Mouse (Mus musculus): ENCODE measurements around the gene Ttll11. TPM values are rescaled to one million over a fixed set of nuclear protein-coding genes. Genes with fewer than 3 reads are reported as not detected.

Gene Ttll11
- polyA plus RNA-seq, 1 experiment: 0.01 TPM

DNA sequence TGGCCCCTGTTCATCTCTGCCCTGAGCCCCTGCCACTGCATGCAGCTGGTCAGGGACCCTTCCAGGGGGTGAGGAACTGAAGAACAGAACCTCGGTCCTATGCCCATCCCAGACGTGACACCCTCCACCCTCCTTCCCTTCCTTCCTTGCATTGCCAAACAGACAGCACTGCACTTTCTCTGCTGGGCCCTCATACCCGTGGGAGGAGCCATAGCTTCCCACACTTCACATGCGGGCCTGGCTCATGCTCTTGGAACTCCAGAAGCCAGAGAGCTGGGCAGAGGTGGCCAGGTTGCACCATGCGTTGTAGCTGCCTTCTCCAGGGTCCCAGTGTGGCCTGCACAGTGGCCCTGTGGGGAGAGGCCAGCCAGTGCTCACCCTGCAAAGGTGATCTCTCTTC is 251.1 kb downstream of the Ttll11 start:
- no peak for TF ChIP-seq TAL1 (IDR thresholded peaks at IDR 0.05; ENCODE audit: low read length)
- no peak for TF ChIP-seq GATA1 (IDR thresholded peaks at IDR 0.05; ENCODE audit: low read length)
- no peak overlapping the region for H3K4me3 ChIP-seq (replicated peaks)
- H3K27me3 ChIP-seq (ENCODE audit: control insufficient read depth): no peaks in the 10 kb centered on the region
- peaks cover 5% of the 10 kb centered on the region for H3K4me1 ChIP-seq (ENCODE audit: control insufficient read depth)
- H3K9me3 ChIP-seq (ENCODE audit: control insufficient read depth, low read length): no peaks in the 10 kb centered on the region
- H3K36me3 ChIP-seq (ENCODE audit: control insufficient read depth): peaks cover 8% of the 10 kb centered on the region; the same call in 1 of the 2 replicates

DNA sequence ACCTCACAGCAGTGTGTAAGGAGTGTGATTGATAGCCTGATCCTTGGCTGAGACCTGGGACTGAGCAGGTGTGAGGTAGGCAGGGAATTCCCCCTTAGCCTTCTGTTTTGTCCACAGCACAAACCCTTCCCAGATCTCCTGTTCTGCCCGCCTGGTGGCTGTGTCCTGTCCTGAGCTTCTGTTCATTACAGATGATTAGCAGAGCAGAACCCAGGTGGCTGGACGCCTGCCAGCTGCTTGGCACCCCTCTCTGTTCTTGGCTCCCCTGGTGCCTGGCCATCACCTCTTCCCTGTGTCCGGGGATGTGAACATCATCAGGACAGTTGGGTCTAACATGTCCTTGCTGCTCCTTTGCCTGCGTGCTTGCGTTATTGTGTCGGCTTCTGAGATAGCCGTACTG is 256.0 kb downstream of the Ttll11 start:
- peaks cover 22% of the 10 kb centered on the region; the same call in 1 of the 2 replicates for H3K36me3 ChIP-seq (ENCODE audit: control insufficient read depth)
- H3K4me3 ChIP-seq (replicated peaks): no peak overlapping the region
- H3K9me3 ChIP-seq (ENCODE audit: control insufficient read depth, low read length): no peaks in the 10 kb centered on the region
- no peaks in the 10 kb centered on the region for H3K4me1 ChIP-seq (ENCODE audit: control insufficient read depth)
- H3K27me3 ChIP-seq (ENCODE audit: control insufficient read depth): no peaks in the 10 kb centered on the region
- TF ChIP-seq GATA1 (IDR thresholded peaks at IDR 0.05; ENCODE audit: low read length): no peak
- TF ChIP-seq TAL1 (IDR thresholded peaks at IDR 0.05; ENCODE audit: low read length): no peak

DNA sequence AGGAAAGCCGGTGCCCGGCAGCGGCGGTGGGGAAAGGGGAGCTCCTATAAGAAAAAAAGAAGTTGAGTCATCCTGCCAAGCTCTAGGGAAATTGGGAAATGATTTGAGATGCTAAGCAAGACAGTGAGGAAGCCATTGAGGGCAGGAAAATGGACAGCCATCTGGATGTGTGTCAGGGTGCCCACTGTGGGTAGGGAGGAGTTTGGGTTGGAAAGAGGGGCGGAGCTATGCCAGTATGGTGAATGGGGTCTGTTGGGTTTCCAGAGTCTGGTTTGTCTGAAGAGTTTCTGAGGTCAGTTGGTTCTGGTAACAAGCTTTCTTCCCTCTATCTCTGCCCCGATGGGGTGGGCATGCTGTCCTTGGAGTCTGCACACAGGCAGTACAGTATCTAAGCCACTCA is 256.4 kb downstream of the Ttll11 start:
- Histone ChIP-seq H3K4me1 (ENCODE audit: control insufficient read depth) (no peaks in the 10 kb centered on the region), H3K9me3 (ENCODE audit: control insufficient read depth, low read length) (no peaks in the 10 kb centered on the region), H3K27me3 (ENCODE audit: control insufficient read depth) (no peaks in the 10 kb centered on the region), H3K36me3 (ENCODE audit: control insufficient read depth) (peaks cover 19% of the 10 kb centered on the region; the same call in 1 of the 2 replicates), H3K4me3 (replicated peaks) (no peak overlapping the region)
- no peak for TF ChIP-seq TAL1 (IDR thresholded peaks at IDR 0.05; ENCODE audit: low read length)
- TF ChIP-seq GATA1 (IDR thresholded peaks at IDR 0.05; ENCODE audit: low read length): no peak

DNA sequence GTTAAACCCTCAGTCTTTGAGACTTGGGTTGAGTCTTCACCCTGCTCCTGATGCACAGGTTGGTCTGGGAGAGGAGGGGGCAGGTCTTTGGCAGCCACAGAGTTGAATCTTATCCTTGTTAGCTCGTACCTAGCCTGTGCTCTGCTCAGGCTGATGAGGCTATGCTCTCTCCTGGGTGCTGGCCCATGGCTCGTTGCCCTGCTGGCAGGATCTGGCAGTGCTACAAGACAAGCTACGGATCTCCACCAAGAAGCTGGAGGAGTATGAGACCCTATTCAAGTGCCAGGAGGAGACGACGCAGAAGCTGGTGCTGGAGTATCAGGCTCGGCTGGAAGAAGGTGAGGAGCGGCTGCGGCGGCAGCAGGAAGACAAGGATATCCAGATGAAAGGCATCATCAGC is 256.9 kb downstream of the Ttll11 start:
- Histone ChIP-seq H3K9me3 (ENCODE audit: control insufficient read depth, low read length) (no peaks in the 10 kb centered on the region), H3K27me3 (ENCODE audit: control insufficient read depth) (no peaks in the 10 kb centered on the region), H3K4me3 (replicated peaks) (no peak overlapping the region), H3K4me1 (ENCODE audit: control insufficient read depth) (no peaks in the 10 kb centered on the region), H3K36me3 (ENCODE audit: control insufficient read depth) (peaks cover 15% of the 10 kb centered on the region; the same call in 1 of the 2 replicates)
- TF ChIP-seq GATA1 (IDR thresholded peaks at IDR 0.05; ENCODE audit: low read length): no peak
- no peak for TF ChIP-seq TAL1 (IDR thresholded peaks at IDR 0.05; ENCODE audit: low read length)

DNA sequence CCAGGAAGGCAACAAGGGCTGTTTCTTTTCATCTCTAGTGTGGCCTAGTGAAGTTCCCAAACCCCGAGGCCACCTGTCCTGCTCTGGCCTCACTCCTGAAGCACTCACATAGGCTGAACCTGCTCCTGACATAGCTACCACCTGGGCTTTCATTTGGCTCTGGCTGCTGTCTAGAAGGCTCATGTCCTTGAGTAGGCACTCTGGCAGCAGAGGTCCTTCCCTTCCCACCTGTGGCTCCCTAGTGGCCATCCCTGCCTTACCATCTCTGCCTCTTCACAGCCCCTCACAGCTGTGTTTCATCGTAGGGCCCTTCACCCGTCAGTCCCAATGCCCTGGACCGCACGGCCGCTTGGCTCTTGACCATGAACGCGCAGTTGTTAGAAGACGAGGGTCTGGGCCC is 258.8 kb downstream of the Ttll11 start:
- H3K36me3 ChIP-seq (ENCODE audit: control insufficient read depth): peaks cover 15% of the 10 kb centered on the region; the same call in 1 of the 2 replicates
- H3K9me3 ChIP-seq (ENCODE audit: control insufficient read depth, low read length): no peaks in the 10 kb centered on the region
- no peaks in the 10 kb centered on the region; the same call in 1 of the 2 replicates for H3K4me1 ChIP-seq (ENCODE audit: control insufficient read depth)
- no peak for TF ChIP-seq TAL1 (IDR thresholded peaks at IDR 0.05; ENCODE audit: low read length)
- no peak for TF ChIP-seq GATA1 (IDR thresholded peaks at IDR 0.05; ENCODE audit: low read length)
- no peaks in the 10 kb centered on the region for H3K27me3 ChIP-seq (ENCODE audit: control insufficient read depth)
- no peak overlapping the region for H3K4me3 ChIP-seq (replicated peaks)

DNA sequence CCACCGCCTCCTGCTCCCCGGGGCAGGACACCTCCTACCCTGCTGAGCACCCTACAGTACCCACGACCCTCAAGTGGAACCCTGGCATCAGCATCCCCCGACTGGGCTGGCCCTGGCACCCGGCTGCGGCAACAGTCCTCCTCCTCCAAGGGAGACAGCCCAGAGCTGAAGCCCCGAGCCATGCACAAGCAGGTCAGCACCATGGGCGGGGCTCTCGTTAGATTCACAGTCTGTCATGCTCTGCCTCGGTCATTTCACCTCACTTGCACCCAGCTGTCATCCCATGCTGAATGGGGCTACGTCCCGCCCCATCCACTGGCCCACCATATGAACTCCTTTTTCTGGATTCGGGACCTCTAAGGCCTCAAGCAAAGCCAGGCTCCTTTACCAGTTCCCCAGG is 259.2 kb downstream of the Ttll11 start:
- TF ChIP-seq GATA1 (IDR thresholded peaks at IDR 0.05; ENCODE audit: low read length): no peak
- H3K4me1 ChIP-seq (ENCODE audit: control insufficient read depth): no peaks in the 10 kb centered on the region; the same call in 1 of the 2 replicates
- no peak overlapping the region for H3K4me3 ChIP-seq (replicated peaks)
- no peaks in the 10 kb centered on the region for H3K27me3 ChIP-seq (ENCODE audit: control insufficient read depth)
- H3K36me3 ChIP-seq (ENCODE audit: control insufficient read depth): peaks cover 15% of the 10 kb centered on the region; the same call in 1 of the 2 replicates
- H3K9me3 ChIP-seq (ENCODE audit: control insufficient read depth, low read length): no peaks in the 10 kb centered on the region

DNA sequence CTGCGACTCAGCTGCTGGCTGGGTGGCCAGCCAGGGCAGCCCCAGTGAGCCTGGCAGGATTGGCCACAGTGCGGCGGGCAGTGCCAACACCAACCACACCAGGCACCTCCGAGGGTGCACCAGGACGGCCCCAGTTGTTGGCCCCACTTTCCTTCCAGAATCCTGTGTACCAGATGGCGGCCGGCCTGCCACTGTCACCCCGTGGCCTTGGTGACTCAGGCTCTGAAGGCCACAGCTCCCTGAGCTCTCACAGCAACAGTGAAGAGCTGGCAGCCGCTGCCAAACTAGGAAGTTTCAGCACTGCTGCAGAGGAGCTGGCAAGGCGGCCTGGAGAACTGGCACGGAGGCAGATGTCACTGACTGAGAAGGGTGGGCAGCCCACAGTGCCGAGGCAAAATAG is 259.6 kb downstream of the Ttll11 start:
- no peaks in the 10 kb centered on the region for H3K9me3 ChIP-seq (ENCODE audit: control insufficient read depth, low read length)
- H3K4me3 ChIP-seq (replicated peaks): no peak overlapping the region
- TF ChIP-seq TAL1 (IDR thresholded peaks at IDR 0.05; ENCODE audit: low read length) (no peak), GATA1 (IDR thresholded peaks at IDR 0.05; ENCODE audit: low read length) (no peak)
- H3K27me3 ChIP-seq (ENCODE audit: control insufficient read depth): no peaks in the 10 kb centered on the region
- no peaks in the 10 kb centered on the region; the same call in 1 of the 2 replicates for H3K4me1 ChIP-seq (ENCODE audit: control insufficient read depth)
- peaks cover 15% of the 10 kb centered on the region; the same call in 1 of the 2 replicates for H3K36me3 ChIP-seq (ENCODE audit: control insufficient read depth)

DNA sequence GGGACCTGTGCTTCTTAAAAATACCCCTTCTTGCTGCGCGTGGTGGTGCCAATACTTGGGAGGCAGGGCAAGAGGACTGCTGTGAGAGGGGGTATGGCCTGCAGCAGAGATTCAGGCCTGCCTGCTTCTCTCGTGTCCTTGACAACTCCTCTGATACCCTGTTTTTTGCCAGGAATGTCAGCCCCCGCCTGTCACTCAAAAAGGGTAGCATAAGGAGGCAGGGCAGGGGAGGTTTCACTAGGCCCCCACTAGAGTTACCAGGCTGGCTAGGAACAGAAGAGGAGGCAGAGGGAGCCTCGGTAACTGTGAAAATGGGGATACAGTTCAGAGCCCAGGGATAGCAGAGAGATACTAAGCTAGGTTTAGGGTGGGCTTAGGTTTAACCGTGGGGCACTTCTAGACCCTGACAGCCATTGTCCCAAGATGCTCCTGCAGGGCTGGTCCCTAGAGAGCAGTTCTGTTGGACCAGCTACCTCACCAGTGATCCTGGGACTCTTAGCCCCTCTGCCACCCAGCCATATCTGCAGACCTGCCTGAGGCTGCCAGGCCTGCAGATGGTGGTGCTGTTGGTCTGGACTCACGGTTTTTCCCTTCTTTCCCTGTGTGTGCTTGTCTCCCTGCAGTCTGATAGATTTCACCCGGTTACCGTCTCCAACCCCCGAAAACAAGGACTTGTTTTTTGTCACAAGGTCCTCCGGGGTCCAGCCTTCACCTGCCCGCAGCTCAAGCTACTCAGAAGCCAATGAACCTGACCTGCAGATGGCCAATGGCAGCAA is 260.3 kb downstream of the Ttll11 start:
- H3K36me3 ChIP-seq (ENCODE audit: control insufficient read depth): peaks cover 15% of the 10 kb centered on the region; the same call in 1 of the 2 replicates
- TF ChIP-seq GATA1 (IDR thresholded peaks at IDR 0.05; ENCODE audit: low read length): no peak
- no peak for TF ChIP-seq TAL1 (IDR thresholded peaks at IDR 0.05; ENCODE audit: low read length)
- no peaks in the 10 kb centered on the region for H3K27me3 ChIP-seq (ENCODE audit: control insufficient read depth)
- no peaks in the 10 kb centered on the region; the same call in 1 of the 2 replicates for H3K4me1 ChIP-seq (ENCODE audit: control insufficient read depth)
- H3K9me3 ChIP-seq (ENCODE audit: control insufficient read depth, low read length): no peaks in the 10 kb centered on the region
- H3K4me3 ChIP-seq (replicated peaks): no peak overlapping the region

DNA sequence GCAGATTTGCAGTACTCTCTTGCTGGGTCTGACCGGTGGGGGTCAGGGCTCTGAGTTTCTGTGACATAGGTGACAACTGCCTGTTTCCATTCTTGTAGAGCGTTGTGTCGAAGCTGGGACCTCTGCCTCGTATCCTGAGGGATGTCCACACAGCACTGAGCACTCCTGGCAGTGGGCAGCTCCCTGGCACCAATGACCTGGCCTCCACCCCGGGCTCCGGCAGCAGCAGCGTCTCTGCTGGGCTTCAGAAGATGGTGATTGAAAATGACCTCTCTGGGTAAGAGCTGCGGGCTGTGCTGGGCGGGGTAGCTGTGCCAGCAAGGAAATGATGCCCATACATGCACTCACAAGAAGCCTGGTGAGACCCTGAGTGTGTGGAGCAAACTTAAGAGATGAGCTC is 261.1 kb downstream of the Ttll11 start:
- TF ChIP-seq TAL1 (IDR thresholded peaks at IDR 0.05; ENCODE audit: low read length) (no peak), GATA1 (IDR thresholded peaks at IDR 0.05; ENCODE audit: low read length) (no peak)
- no peaks in the 10 kb centered on the region for H3K27me3 ChIP-seq (ENCODE audit: control insufficient read depth)
- H3K9me3 ChIP-seq (ENCODE audit: control insufficient read depth, low read length): no peaks in the 10 kb centered on the region
- no peaks in the 10 kb centered on the region; the same call in 1 of the 2 replicates for H3K4me1 ChIP-seq (ENCODE audit: control insufficient read depth)
- H3K36me3 ChIP-seq (ENCODE audit: control insufficient read depth): peaks cover 15% of the 10 kb centered on the region; the same call in 1 of the 2 replicates
- H3K4me3 ChIP-seq (replicated peaks): no peak overlapping the region
